Mouse (Mus musculus): ENCODE data around the gene Cmtm2b.
A peak's percentile ranks its signal among the peaks of the same experiment; 100 is the strongest.

Cmtm2b gene

DNA sequence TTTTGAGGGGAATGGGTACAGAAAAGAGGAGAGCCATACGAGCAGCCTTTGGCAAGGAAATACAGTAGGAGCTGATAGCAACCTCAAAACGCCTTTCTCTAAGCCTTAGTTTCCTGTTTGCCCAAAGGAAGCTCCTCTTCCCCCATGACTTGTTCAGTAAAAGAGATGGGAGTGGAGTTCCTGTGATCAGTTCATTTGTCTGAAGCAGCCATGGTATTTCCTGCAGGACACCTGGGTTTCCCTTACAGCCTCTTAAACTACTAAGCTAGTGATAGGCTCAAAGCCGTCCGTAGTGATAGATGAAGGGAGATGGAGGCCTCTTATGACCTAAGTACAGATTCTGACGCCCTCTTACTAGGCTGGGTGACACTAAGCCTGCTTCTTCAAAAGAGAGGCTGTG lies 20.4 kb downstream of the Cmtm2b start:
- DNase-seq (ENCODE audit: low spot score), result no peak

DNA sequence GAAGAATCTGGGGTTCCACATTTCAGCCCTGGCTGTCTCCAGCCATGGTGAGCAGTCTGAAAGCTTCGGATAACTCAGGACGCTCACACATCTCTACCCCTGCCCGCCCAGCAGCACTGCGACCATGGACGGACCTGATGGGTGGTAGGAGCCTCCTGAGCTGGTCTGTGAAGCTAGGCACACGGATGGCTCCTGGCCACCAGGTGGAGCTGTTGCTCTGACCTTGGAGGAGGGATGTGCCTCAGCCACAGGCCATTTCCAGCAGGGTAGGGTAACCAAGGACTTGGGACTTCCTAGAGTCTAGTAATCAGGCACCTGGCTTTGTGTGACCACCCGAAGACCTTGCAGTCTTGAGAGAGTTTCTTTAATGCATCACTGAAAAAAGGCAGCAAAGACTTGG lies 21.9 kb downstream of the Cmtm2b start:
- peak; percentile 62 for DNase-seq (ENCODE audit: low spot score)

- DNase-seq (ENCODE audit: low spot score), result no peak
Measured at GRCm38 (mm10) chr8:104344622-104345021, 22.6 kb downstream of the Cmtm2b start.

DNA sequence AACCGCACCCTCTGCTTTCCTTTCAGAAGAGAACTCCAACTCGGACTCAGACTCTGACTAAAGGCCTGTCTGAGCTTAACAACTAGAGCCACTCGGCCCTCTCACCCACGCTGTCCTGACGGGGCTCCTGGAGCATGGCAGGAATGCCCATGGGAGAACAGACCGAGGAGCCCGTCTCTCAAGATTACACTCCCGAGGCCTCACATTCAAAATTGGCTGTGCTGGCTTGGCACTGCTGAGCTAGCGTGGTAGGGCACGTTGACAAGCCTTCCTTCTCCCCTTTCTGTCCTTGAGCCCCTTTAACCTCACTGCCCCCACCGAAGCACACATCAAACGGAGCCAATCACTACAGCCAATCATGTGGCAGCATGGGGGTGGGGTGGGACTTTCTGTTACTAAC lies 24.7 kb downstream of the Cmtm2b start:
- DNase-seq (ENCODE audit: low spot score), result no peak

GRCm38 (mm10) chr8:104348971-104349370 lies 26.9 kb downstream of the Cmtm2b start:
- no peak for DNase-seq (ENCODE audit: low spot score)

- no peak for DNase-seq (ENCODE audit: low spot score)
Measured at GRCm38 (mm10) chr8:104350047-104350446, 28.0 kb downstream of the Cmtm2b start.

GRCm38 (mm10) chr8:104353186-104353585 lies 31.2 kb downstream of the Cmtm2b start:
- no peak for DNase-seq (ENCODE audit: low spot score)

GRCm38 (mm10) chr8:104354504-104354903 lies 32.5 kb downstream of the Cmtm2b start:
- no peak for DNase-seq (ENCODE audit: low spot score)

GRCm38 (mm10) chr8:104358637-104359036 lies 36.6 kb downstream of the Cmtm2b start:
- no peak for DNase-seq (ENCODE audit: low spot score)

DNA sequence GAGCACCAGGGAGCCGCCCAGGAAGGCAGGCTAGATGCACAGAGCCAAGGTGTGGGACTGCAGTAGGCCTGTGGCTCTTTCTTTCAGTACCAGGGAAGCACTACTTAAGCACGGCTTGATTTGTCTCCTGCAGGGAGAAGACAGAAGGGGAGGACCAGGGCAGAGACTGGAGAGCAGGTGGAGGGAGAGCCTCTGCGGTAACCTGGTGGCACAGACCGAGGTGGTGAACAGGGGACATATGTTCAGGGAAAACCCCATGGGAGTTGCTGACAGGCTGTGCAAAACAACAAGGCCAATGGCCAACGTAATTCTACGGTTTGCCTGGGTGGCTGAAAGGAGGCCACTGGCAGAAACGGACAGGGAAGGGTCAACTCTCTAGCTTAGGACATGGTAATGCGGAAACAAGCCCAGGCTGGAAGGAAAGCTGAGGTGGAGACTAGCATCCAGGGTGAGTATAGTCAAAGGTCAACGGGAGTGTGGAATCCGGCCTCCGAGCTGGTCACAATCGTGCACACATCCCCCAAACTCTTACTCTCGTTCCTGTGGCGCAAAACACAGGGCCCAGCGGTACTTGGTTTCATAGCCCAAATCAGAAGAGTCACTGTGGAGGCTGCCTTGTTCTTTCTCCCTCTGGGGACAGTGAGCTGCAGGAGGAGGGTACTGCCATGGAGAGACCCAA lies 37.9 kb downstream of the Cmtm2b start:
- no peak for DNase-seq (ENCODE audit: low spot score)

DNA sequence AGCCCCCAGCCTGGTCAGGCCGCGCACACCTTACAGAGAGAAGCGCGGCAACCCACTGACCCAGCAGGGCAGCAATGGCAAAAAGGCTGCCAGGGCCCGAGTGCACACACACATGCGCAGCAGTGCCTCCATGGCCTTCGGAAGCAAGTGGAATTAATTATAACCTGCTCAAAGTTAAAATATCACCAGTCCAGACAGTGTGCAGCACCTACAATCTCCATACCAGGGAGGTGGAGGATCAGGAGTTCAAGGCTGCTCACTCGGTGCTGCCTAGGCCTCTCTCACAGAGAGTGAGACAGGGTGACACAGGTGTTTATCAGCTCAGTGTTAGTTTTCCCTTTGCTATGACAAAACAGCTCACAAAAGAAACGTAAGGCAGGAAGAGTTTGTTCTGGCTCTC lies 43.7 kb downstream of the Cmtm2b start:
- no peak for DNase-seq (ENCODE audit: low spot score)

DNA sequence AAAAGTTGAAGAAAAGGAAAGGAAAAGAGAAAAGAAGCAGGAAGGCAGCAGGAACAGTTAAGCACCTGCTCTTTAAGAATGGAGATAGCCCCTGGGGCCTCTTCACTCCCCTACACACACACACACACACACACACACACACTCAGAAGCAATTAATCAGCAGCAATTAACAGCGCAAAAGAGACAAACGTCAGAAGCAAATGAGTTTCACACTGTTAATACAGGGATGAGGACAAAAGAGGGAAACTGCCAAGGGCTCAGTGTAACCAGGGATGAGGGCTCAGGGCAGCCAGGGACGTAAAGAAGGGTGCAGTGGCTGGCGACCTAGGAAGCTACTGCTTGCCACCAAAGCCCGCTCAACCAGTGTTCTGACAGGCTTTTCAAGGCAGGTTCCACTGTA lies 45.4 kb downstream of the Cmtm2b start:
- DNase-seq (ENCODE audit: low spot score), result no peak

GRCm38 (mm10) chr8:104369591-104369990 lies 47.6 kb downstream of the Cmtm2b start:
- no peak for DNase-seq (ENCODE audit: low spot score)

DNA sequence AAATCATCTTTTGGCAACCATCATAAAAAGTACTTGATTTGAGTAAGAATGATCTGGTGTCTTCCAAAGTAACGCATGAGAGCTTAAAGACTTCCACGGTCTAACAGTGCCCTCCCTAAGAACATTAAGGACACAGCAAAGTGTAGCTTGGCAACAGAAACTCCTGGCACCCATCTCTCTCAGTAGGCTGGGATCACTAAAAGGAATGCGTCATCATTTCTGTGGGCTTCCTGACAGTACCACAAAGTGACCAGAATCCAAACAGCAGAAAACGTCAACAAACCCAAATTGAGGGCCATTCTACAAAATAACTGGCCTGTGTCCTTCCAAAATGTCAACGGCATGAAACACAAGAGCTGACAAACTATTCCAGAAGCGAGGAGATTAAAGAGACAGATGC lies 48.0 kb downstream of the Cmtm2b start:
- no peak for DNase-seq (ENCODE audit: low spot score)

DNA sequence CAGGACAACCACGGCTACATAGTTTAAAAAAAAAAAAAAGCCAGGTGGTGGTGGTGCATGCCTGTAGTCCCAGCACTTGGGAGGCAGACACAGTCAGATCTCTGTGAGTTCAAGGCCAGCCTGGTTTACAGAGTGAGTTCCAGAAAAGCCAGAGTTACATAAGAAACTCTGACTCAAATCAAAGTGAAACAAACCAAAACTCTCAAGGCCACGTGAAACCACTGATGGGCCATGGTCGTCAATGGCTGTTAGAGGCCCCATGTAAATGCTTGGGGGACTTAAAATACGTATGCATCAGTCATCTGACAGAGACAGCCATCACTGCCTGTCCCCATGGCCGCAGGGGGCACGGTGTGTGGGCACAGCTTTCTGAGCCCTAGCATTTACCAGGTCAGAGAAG lies 49.1 kb downstream of the Cmtm2b start:
- no peak for DNase-seq (ENCODE audit: low spot score)

DNA sequence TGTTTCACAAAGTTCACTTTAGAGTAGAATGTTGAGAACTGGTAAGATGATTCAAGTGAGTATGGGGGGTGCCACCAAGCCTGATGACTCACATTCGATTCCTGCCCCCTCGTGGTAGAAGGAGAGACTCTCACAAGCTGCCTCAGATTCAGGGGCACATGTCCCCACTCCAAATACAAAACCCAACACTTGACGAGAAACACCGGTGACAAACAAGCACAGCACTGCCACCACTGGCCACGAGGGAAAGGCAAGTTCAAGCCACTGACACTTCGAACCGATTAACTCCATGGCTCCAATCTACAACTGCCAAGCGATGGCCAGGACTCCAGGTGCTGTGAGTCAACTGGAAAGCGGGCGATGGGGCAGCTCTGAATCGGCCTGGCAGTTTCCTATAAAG lies 51.7 kb downstream of the Cmtm2b start:
- no peak for DNase-seq (ENCODE audit: low spot score)

DNA sequence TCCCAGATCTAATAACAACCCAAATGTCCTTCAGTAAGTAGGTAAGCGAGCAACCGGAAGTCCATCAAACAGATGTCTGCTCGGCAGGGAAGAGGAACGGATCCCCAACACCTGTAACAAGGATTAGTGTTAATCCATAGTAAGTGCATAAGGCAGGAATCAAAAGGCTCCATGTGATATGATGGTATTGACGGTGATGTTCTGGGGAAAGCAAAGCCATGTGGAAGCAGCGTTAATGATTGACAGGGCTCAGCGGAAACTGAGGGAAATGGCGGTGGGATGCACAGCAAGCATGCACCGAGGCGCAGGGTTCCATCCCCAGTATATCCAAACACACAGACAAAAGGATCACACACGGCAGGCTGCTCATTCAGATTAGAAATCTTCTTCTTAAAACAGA lies 52.2 kb downstream of the Cmtm2b start:
- no peak for DNase-seq (ENCODE audit: low spot score)

- no peak for DNase-seq (ENCODE audit: low spot score)
Measured at GRCm38 (mm10) chr8:104374864-104375846, 53.1 kb downstream of the Cmtm2b start.

- no peak for DNase-seq (ENCODE audit: low spot score)
Measured at GRCm38 (mm10) chr8:104375959-104376358, 53.9 kb downstream of the Cmtm2b start.

DNA sequence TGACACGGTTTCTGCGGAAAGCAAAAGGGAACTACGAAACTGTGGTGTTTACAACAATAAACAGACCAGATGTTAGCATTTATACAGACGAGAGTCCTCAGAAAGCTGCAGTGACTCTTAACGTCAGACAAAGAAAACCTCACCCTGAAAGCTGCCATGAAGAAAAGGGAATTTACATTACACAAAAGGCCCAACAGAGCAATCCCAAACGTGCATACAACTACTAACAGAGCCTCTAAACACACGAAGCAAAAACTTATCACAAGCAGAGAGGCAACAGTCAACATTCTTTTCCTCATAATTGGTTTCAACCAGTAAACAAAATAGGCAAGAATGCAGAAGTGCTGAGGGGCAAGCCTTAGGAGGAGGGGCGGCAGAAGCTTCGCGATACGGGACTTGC lies 54.6 kb downstream of the Cmtm2b start:
- DNase-seq (ENCODE audit: low spot score), result no peak

- DNase-seq (ENCODE audit: low spot score), result no peak
Measured at GRCm38 (mm10) chr8:104379301-104379836, 57.3 kb downstream of the Cmtm2b start.

GRCm38 (mm10) chr8:104380269-104380668 lies 58.2 kb downstream of the Cmtm2b start:
- DNase-seq (ENCODE audit: low spot score), result no peak
